Mouse (Mus musculus) heart, embryonic 10.5 days (tissue): ENCODE measurements at regions not wholly inside any gene's neighbourhood (a gene's known extent, or its start where the extent isn't known, plus 50 kb on each side); places are given as distances from the start of the nearest gene placed in this dataset.
"Not testable (repeated sequence)": the region's sequence is repeated elsewhere in the genome, so short reads cannot be mapped to it uniquely, and the experiment has no call there.

Experiments used
- DNase-seq: peaks from one replicate; pipeline ENCODE4 v3.0.0-alpha.2; 2017; ENCODE audit warnings: low spot score
- H3K27ac ChIP-seq: fragments of 300-500 bp; sonication (generic); 2 replicates; pipeline ENCODE4 v1.5.1; 2016; ENCODE audit warnings: mild to moderate bottlenecking
- H3K27me3 ChIP-seq: fragments of 300-500 bp; sonication (generic); 2 replicates; pipeline ENCODE4 v1.6.1; 2016; ENCODE audit warnings: mild to moderate bottlenecking; ENCODE audit not compliant: poor library complexity, insufficient read depth, severe bottlenecking
- H3K36me3 ChIP-seq: fragments of 300-500 bp; sonication (generic); 2 replicates; pipeline ENCODE4 v1.6.1; 2016; ENCODE audit warnings: mild to moderate bottlenecking, moderate library complexity
- H3K4me1 ChIP-seq: fragments of 300-500 bp; sonication (generic); 2 replicates; pipeline ENCODE4 v1.6.1; 2016; ENCODE audit warnings: mild to moderate bottlenecking
- H3K4me3 ChIP-seq: fragments of 300-500 bp; sonication (generic); 2 replicates; pipeline ENCODE4 v1.5.1; 2016; ENCODE audit warnings: mild to moderate bottlenecking, moderate library complexity
- H3K9me3 ChIP-seq: fragments of 300-500 bp; sonication (generic); 2 replicates; pipeline ENCODE4 v1.6.1; 2016; ENCODE audit warnings: mild to moderate bottlenecking, moderate library complexity
- WGBS: fragments of 180-500 bp; shearing (Covaris S2); methylation state at CpG from one replicate; pipeline ENCODE4 v1.1.7; 2016; 5-methylcytosine and 5-hydroxymethylcytosine counted together

- no peaks in the 10 kb centered on the region for H3K4me1 ChIP-seq
- H3K4me3 ChIP-seq: no peak overlapping the region
- no peaks in the 10 kb centered on the region for H3K36me3 ChIP-seq
- no peak for DNase-seq
- no peaks in the 10 kb centered on the region for H3K9me3 ChIP-seq
- no peaks in the 10 kb centered on the region for H3K27me3 ChIP-seq
- 30% methylated on average over 5 of the region's 5 CpGs for WGBS
- no peak overlapping the region for H3K27ac ChIP-seq
Measured at GRCm38 (mm10) chr5:133925184-133925900, 174.2 kb upstream of the Castor2 start.

GRCm38 (mm10) chr5:133922181-133922580 lies 177.3 kb upstream of the Castor2 start:
- Histone ChIP-seq H3K36me3 (no peaks in the 10 kb centered on the region), H3K9me3 (no peaks in the 10 kb centered on the region), H3K27me3 (no peaks in the 10 kb centered on the region), H3K4me1 (no peaks in the 10 kb centered on the region), H3K4me3 (no peak overlapping the region), H3K27ac (no peak overlapping the region)
- DNase-seq: no peak
- 80% methylated on average over 1 of the region's 1 CpGs for whole genome bisulfite sequencing

GRCm38 (mm10) chr5:133915734-133916550 lies 183.6 kb upstream of the Castor2 start:
- DNase-seq: no peak
- Histone ChIP-seq H3K9me3 (no peaks in the 10 kb centered on the region), H3K36me3 (no peaks in the 10 kb centered on the region), H3K27me3 (no peaks in the 10 kb centered on the region), H3K27ac (no peak overlapping the region), H3K4me3 (no peak overlapping the region), H3K4me1 (no peaks in the 10 kb centered on the region)

DNA sequence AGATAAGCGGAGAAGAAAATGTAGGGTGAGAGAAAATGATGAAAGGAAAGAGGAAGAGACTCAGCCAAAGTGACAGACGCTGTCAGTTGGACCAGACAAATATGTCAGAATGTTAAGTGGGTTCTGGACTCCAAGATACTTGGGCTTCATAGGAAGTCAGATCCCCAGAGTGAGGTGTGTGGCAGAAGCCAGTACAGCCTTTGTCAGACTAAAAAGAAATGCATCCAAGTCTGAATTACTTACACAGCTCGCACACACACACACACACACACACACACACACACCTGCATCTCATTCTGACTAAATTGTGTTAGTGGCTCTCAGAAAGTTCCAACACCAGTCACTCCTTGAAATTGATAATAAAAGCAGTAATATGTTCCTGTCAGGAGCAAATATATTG lies 192.1 kb upstream of the Castor2 start:
- Histone ChIP-seq H3K9me3 (no peaks in the 10 kb centered on the region), H3K27ac (no peak overlapping the region), H3K36me3 (no peaks in the 10 kb centered on the region), H3K27me3 (no peaks in the 10 kb centered on the region), H3K4me1 (no peaks in the 10 kb centered on the region), H3K4me3 (no peak overlapping the region)
- no peak for DNase-seq
- WGBS: 68% methylated on average over 3 of the region's 3 CpGs

DNA sequence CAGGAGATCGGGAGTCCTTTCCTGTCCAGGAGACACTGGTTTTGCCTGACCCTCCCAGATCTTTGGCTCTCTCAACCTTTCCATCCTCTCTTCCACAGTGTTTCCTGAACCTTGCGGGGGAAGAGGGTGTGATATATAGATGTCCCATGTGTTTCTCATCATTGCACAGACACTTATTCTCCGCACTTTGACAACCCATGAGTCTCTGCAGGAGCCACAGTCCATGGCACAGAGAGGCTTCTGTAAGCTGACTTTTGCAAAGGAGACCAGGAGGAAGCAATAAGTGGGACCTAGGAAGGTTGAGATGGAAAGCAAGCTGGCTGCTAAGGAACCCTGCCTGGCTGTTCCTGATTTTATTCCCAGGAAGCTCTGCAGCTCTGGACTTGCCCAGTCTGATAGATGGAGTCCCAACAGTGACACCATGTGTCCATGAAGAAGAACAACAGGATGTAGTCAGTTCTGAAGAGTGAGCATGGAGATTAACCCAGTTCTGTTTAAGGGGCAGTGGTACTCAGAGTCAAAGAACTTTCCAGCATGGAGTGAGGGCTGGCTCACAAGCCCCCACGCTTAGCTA lies 201.4 kb upstream of the Castor2 start:
- WGBS: 57% methylated on average over 4 of the region's 4 CpGs
- Histone ChIP-seq H3K9me3 (no peaks in the 10 kb centered on the region), H3K27ac (no peak overlapping the region), H3K36me3 (no peaks in the 10 kb centered on the region), H3K4me1 (no peaks in the 10 kb centered on the region), H3K27me3 (no peaks in the 10 kb centered on the region), H3K4me3 (no peak overlapping the region)
- DNase-seq: no peak

- DNase-seq: no peak
- WGBS: 78% methylated on average over 3 of the region's 3 CpGs
- Histone ChIP-seq H3K27ac (no peak overlapping the region), H3K4me3 (no peak overlapping the region), H3K9me3 (no peaks in the 10 kb centered on the region), H3K4me1 (no peaks in the 10 kb centered on the region), H3K36me3 (no peaks in the 10 kb centered on the region), H3K27me3 (peaks cover 5% of the 10 kb centered on the region; the same call in 1 of the 2 replicates)
Measured at GRCm38 (mm10) chr5:133890728-133891127, 208.8 kb upstream of the Castor2 start.

GRCm38 (mm10) chr5:133889841-133890240 lies 209.7 kb upstream of the Castor2 start:
- Histone ChIP-seq H3K4me1 (no peaks in the 10 kb centered on the region), H3K27ac (no peak overlapping the region), H3K4me3 (no peak overlapping the region), H3K36me3 (no peaks in the 10 kb centered on the region), H3K27me3 (peaks cover 5% of the 10 kb centered on the region; the same call in 1 of the 2 replicates), H3K9me3 (no peaks in the 10 kb centered on the region)
- no peak for DNase-seq
- WGBS: 86% methylated on average over 8 of the region's 8 CpGs

GRCm38 (mm10) chr5:133885507-133885906 lies 214.0 kb upstream of the Castor2 start:
- no peak for DNase-seq
- Histone ChIP-seq H3K9me3 (no peaks in the 10 kb centered on the region), H3K36me3 (no peaks in the 10 kb centered on the region), H3K27me3 (no peaks in the 10 kb centered on the region), H3K4me3 (no peak overlapping the region), H3K27ac (no peak overlapping the region), H3K4me1 (no peaks in the 10 kb centered on the region)
- 78% methylated on average over 5 of the region's 5 CpGs for WGBS

DNA sequence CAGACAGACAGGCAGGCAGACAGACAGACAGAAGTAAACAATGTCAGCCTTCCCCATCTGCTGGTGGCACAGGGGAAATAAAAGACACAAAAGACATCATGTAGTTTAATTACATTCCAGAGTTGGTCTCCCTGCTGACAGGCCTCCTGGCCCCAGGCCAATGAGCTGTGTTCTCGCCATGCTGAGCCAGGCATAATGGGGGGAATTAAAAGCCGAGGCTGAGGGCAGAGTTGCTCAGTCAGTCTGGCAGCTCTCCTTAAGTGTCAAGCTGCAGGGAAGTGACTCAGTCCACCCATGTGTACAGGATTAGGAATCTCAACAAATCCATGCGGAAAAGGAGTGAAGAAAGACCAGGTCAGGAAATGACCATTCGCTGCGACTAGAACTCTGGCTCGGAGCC lies 214.5 kb upstream of the Castor2 start:
- 42% methylated on average over 6 of the region's 6 CpGs for WGBS
- Histone ChIP-seq H3K27ac (no peak overlapping the region), H3K4me3 (no peak overlapping the region), H3K27me3 (no peaks in the 10 kb centered on the region), H3K36me3 (no peaks in the 10 kb centered on the region), H3K9me3 (no peaks in the 10 kb centered on the region), H3K4me1 (no peaks in the 10 kb centered on the region)
- DNase-seq: no peak

DNA sequence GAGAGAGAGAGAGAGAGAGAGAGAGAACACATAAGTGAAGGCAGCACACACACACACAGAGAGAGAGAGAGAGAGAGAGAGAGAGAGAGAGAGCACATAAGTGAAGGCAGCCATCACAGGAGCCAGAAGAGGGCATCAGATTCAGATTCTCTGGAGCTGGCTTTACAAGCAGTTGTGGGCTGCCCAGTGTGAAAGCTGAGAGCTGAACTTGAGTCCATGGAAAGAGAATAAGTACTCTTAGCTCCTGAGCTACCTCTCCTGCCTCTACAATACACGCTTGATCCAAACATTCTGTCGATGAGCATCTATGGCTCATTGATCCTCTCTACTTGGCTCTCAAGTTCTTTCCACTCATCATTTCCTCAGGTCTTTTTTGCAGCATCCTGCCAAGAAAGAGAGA lies 214.9 kb upstream of the Castor2 start:
- H3K4me3 ChIP-seq: no peak overlapping the region
- no peaks in the 10 kb centered on the region for H3K4me1 ChIP-seq
- no peak overlapping the region for H3K27ac ChIP-seq
- no peak for DNase-seq
- H3K9me3 ChIP-seq: no peaks in the 10 kb centered on the region
- H3K27me3 ChIP-seq: no peaks in the 10 kb centered on the region
- 63% methylated on average over 2 of the region's 2 CpGs for WGBS
- H3K36me3 ChIP-seq: no peaks in the 10 kb centered on the region

- H3K27ac ChIP-seq: no peak overlapping the region
- H3K4me1 ChIP-seq: no peaks in the 10 kb centered on the region
- 78% methylated on average over 10 of the region's 10 CpGs for WGBS
- peaks cover 8% of the 10 kb centered on the region for H3K27me3 ChIP-seq
- H3K9me3 ChIP-seq: no peaks in the 10 kb centered on the region
- no peaks in the 10 kb centered on the region for H3K36me3 ChIP-seq
- DNase-seq: no peak
- H3K4me3 ChIP-seq: no peak overlapping the region
Measured at GRCm38 (mm10) chr5:133844483-133844882, 255.0 kb upstream of the Castor2 start.

DNA sequence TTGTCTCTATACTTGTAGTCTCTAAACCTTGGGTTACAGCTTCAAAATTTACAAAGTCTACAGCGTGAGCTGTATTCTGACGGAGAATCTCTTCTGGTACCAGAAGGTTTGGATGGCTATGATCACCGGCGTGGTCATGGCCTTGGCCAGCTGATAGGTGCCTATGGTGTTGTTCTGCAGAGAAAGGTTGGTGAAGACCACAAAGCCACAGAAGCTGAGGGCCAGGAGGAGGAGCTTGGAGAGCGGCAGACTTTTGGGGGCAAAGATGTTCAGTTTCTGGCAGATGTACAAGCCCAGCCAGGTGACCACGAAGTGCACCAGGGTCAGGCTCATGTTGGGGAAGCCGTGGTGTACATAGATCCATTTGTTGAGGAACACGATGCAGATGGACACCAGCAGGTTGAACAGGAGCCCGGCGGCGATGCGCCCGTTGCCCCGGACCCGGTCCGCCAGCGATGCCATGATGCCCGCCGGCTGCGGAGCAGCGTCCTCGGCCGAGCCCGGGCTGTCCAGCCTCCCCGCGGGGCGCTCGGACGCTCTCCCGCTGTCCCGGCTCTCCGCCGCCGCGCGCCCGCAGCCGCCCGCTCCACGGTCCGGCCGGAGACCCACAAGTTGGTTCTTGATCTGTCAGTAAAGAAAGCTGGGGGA lies 257.3 kb upstream of the Castor2 start:
- not testable (repeated sequence) for H3K27ac ChIP-seq, H3K4me1 ChIP-seq, H3K9me3 ChIP-seq, DNase-seq, H3K4me3 ChIP-seq, H3K27me3 ChIP-seq, H3K36me3 ChIP-seq
- 44% methylated on average over 17 of the region's 42 CpGs for WGBS

GRCm38 (mm10) chr5:133838286-133838685 lies 261.2 kb upstream of the Castor2 start:
- no peaks in the 10 kb centered on the region for H3K9me3 ChIP-seq
- H3K36me3 ChIP-seq: no peaks in the 10 kb centered on the region
- no peak for DNase-seq
- H3K4me1 ChIP-seq: no peaks in the 10 kb centered on the region
- no peak overlapping the region for H3K27ac ChIP-seq
- H3K27me3 ChIP-seq: peaks cover 4% of the 10 kb centered on the region
- H3K4me3 ChIP-seq: no peak overlapping the region
- 75% methylated on average over 5 of the region's 5 CpGs for WGBS
